Mouse (Mus musculus) liver, embryonic 14.5 days (tissue): Measurements from ENCODE around the gene Tceal3. TPM values are rescaled to one million over a fixed set of nuclear protein-coding genes. Genes with fewer than 3 reads are reported as not detected.
"Not testable (repeated sequence)": the region's sequence is repeated elsewhere in the genome, so short reads cannot be mapped to it uniquely, and the experiment has no call there.

ENCODE experiments used
- ATAC-seq: fragments of 200-750 bp; cut with Nextera tagmentation; 2 replicates; pipeline ENCODE4 v1.8.0; 2017; ENCODE audit warnings: moderate number of reproducible peaks, mild to moderate bottlenecking, moderate library complexity; ENCODE audit not compliant: insufficient read depth
- DNase-seq, 3 experiments: peaks; one replicate each; pipeline ENCODE4 v3.0.0-alpha.2; 2012 to 2013; ENCODE audit warnings: low read depth in 3 of 3, low spot score in 3 of 3
- H3K27ac ChIP-seq: fragments of 300-500 bp; sonication (generic); 2 replicates; pipeline ENCODE4 v1.5.1; 2014; ENCODE audit warnings: moderate library complexity, mild to moderate bottlenecking, control low read depth, inconsistent platforms
- H3K27me3 ChIP-seq: fragments of 300-500 bp; sonication (generic); 2 replicates; pipeline ENCODE4 v1.6.1; 2014; ENCODE audit warnings: mild to moderate bottlenecking, low read length, moderate library complexity; ENCODE audit not compliant: control insufficient read depth, insufficient read depth
- H3K36me3 ChIP-seq: fragments of 300-500 bp; sonication (generic); replicated peaks from 2 replicates; pipeline ENCODE4 v1.6.1; 2014; ENCODE audit warnings: low read depth; ENCODE audit not compliant: control insufficient read depth, insufficient read depth
- H3K4me1 ChIP-seq, 2 experiments: fragments of 200-500 bp in 1 of 2; fragments of 300-500 bp in 1 of 2; sonication (generic) in 1 of 2; replicated peaks; 2 replicates each; pipeline ENCODE4 v1.6.1; 2012 to 2014; ENCODE audit warnings: antibody characterized with exemption in 1 of 2, inconsistent platforms in 1 of 2, low read length in 1 of 2; ENCODE audit not compliant: control insufficient read depth in 2 of 2, insufficient read depth in 2 of 2
- H3K4me2 ChIP-seq: fragments of 300-500 bp; sonication (generic); 2 replicates; pipeline ENCODE4 v1.6.1; 2014; ENCODE audit warnings: low read depth, mild to moderate bottlenecking, control low read depth, moderate library complexity
- H3K4me3 ChIP-seq, 2 experiments: fragments of 200-500 bp in 1 of 2; fragments of 300-500 bp in 1 of 2; sonication (generic) in 1 of 2; 2 replicates each; pipeline ENCODE4 v1.5.1; 2012 to 2014; ENCODE audit warnings: low read depth in 2 of 2, low read length in 2 of 2, mild to moderate bottlenecking in 2 of 2, control low read depth in 1 of 2, inconsistent platforms in 1 of 2, moderate library complexity in 1 of 2; ENCODE audit not compliant: insufficient read depth in 1 of 2
- H3K9ac ChIP-seq: fragments of 300-500 bp; sonication (generic); replicated peaks from 2 replicates; pipeline ENCODE4 v1.6.1; 2014; ENCODE audit warnings: mild to moderate bottlenecking, control low read depth, moderate library complexity
- H3K9me3 ChIP-seq: fragments of 300-500 bp; sonication (generic); 2 replicates; pipeline ENCODE4 v1.6.1; 2016; ENCODE audit warnings: low read length, mixed read lengths; ENCODE audit not compliant: control insufficient read depth
- CTCF ChIP-seq: IDR thresholded peaks from 2 replicates; pipeline ENCODE4 v1.5.1; 2016; ENCODE audit warnings: antibody characterized with exemption, low read depth, control low read depth
- EP300 ChIP-seq: IDR thresholded peaks from 2 replicates; pipeline ENCODE4 v1.6.1; 2016; ENCODE audit warnings: antibody characterized with exemption, low read depth
- WGBS: fragments of 180-500 bp; shearing (Covaris S2); extraction: QIAGEN DNeasy Blood & Tissue Kit; methylation state at CpG from one replicate; pipeline ENCODE4 v1.1.7; 2014; ENCODE audit not compliant: insufficient replicate concordance; 5-methylcytosine and 5-hydroxymethylcytosine counted together
- polyA plus RNA-seq, 2 experiments: library from polyadenylated mRNA; depleted of rRNA in 1 of 2; stranded (reverse) in 1 of 2; unstranded in 1 of 2; fragments of >200 nt; fragmentation: Nextera tagmentation in 1 of 2; extraction: Ambion mirVana in 1 of 2; gene quantifications; 2 replicates each; pipeline versions ENCODE4 v1.2.1 to v1.2.3; 2012 to 2014

Tceal3 gene
- polyA plus RNA-seq, 2 experiments: 0.11 to 0.21 TPM

- no peaks in the 10 kb centered on the region for H3K36me3 ChIP-seq
- no peak overlapping the region for H3K9ac ChIP-seq
- no peak overlapping the region for H3K4me2 ChIP-seq
- TF ChIP-seq CTCF (peak; percentile 48), EP300 (no peak)
- DNase-seq (no peak), ATAC-seq (no peak)
- peaks cover 0 to 3% of the 10 kb centered on the region in 2 experiments; a peak in 1 of 4 replicates for H3K4me1 ChIP-seq
- 31% methylated on average over 9 of the region's 9 CpGs for WGBS
- no peaks in the 10 kb centered on the region for H3K9me3 ChIP-seq
- H3K4me3 ChIP-seq: no peak overlapping the region
- no peaks in the 10 kb centered on the region for H3K27me3 ChIP-seq
- no peak overlapping the region for H3K27ac ChIP-seq
Measured at GRCm38 (mm10) chrX:136624905-136625569, 34.4 kb downstream of the Tceal3 start.

DNA sequence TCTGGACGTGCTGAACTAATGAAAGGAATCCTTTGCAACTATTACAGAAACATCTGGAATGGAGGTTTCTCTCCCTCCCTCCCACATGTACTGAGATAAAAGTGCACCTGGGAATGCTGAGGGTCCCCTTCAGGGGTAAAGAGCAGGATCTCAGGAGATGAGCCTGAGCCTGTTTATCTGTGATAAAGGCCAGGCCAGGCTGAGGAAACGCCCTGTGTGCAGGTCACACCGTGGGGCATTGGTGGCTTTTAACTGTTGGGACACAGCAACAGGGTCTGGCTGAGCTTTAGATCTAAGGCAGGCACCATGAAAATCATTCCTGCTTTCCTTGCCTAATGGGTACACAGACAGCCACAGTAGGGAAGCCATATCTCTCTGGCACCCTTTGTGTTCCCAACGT, 35.3 kb downstream of the Tceal3 start:
- Histone ChIP-seq H3K36me3 (no peaks in the 10 kb centered on the region), H3K4me3 (no peak overlapping the region), H3K4me1 (peaks cover 0 to 3% of the 10 kb centered on the region in 2 experiments; a peak in 1 of 4 replicates), H3K27ac (no peak overlapping the region), H3K9me3 (no peaks in the 10 kb centered on the region), H3K27me3 (no peaks in the 10 kb centered on the region), H3K4me2 (no peak overlapping the region), H3K9ac (no peak overlapping the region)
- 37% methylated on average over 4 of the region's 4 CpGs for WGBS
- ATAC-seq: peak; percentile 68
- TF ChIP-seq EP300 (no peak), CTCF (no peak)
- peak in 1 of 3 experiments; percentile 2 for DNase-seq

DNA sequence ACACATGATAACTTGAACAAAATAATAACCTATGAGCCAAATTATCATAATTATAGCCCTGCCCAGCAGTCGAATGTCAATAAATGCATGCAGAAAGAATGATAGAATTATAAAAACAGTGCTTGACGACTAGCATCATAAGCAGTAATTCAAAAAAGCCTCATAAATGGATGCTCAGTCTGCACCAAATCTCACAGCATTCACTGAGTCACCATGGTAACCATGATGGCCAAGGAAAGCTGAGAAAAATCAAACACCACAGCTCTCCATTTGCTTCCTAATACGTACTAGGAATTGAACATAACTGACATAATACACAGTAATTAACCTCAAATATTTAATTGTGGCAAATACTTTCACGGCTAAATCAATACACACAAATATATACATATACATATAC, 44.5 kb downstream of the Tceal3 start:
- WGBS: 55% methylated on average over 4 of the region's 4 CpGs
- Histone ChIP-seq H3K4me2 (no peak overlapping the region), H3K9ac (no peak overlapping the region), H3K27me3 (no peaks in the 10 kb centered on the region), H3K36me3 (no peaks in the 10 kb centered on the region), H3K9me3 (no peaks in the 10 kb centered on the region), H3K4me3 (no peak overlapping the region), H3K27ac (no peak overlapping the region), H3K4me1 (no peaks in the 10 kb centered on the region)
- ATAC-seq: no peak
- DNase-seq: no peak
- TF ChIP-seq CTCF (no peak), EP300 (no peak)

GRCm38 (mm10) chrX:136639754-136640153, 49.1 kb downstream of the Tceal3 start:
- H3K27me3 ChIP-seq: no peaks in the 10 kb centered on the region
- ATAC-seq (no peak), DNase-seq (no peak)
- TF ChIP-seq EP300: no peak
- TF ChIP-seq CTCF: no peak
- H3K9me3 ChIP-seq: no peaks in the 10 kb centered on the region
- no peak overlapping the region for H3K27ac ChIP-seq
- no peaks in the 10 kb centered on the region for H3K36me3 ChIP-seq
- no peaks in the 10 kb centered on the region for H3K4me1 ChIP-seq
- H3K9ac ChIP-seq: no peak overlapping the region
- H3K4me3 ChIP-seq: no peak overlapping the region
- H3K4me2 ChIP-seq: no peak overlapping the region
- WGBS: 19% methylated on average over 6 of the region's 6 CpGs

DNA sequence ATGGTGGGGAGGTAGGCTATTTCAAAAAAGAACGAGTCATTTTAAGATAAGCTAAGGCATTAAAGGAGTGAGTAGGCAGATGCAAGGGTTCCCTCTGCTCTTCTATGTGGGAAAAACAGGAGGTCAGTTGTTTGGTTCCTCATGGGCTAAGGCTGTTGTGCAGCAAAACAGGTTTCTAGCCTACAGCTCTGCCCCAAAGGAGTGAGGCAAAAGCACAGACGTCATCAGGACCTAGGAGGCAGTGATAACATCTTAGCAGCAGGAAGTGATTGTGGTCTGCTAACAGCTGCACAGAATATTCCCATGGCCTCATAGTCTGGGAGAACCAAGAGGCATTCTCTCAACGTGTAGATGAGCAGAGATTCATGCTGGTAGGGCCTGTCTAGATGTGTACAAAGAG, 55.2 kb downstream of the Tceal3 start:
- 11% methylated on average over 3 of the region's 3 CpGs for WGBS
- not testable (repeated sequence) for ATAC-seq

More for the DNA sequence above, 55.2 kb downstream of the Tceal3 start:
- H3K9me3 ChIP-seq, H3K9ac ChIP-seq, H3K27ac ChIP-seq, H3K4me3 ChIP-seq, H3K36me3 ChIP-seq, H3K27me3 ChIP-seq, DNase-seq, H3K4me1 ChIP-seq, H3K4me2 ChIP-seq: not testable (repeated sequence)
